Mouse (Mus musculus) embryonic facial prominence, embryonic 11.5 days (tissue): ENCODE data around the gene Ube2n. TPM values are rescaled to one million over a fixed set of nuclear protein-coding genes. Genes with fewer than 3 reads are reported as not detected.

Source experiments
- ATAC-seq: fragments of 200-750 bp; cut with Nextera tagmentation; replicated peaks from 2 replicates; pipeline ENCODE4 v1.8.0; 2017; ENCODE audit warnings: low read depth; ENCODE audit not compliant: insufficient number of reproducible peaks, low FRiP score, low TSS enrichment
- DNase-seq: peaks from one replicate; pipeline ENCODE4 v3.0.0-alpha.2; 2015; ENCODE audit warnings: low spot score
- H3K27ac ChIP-seq: fragments of 300-500 bp; sonication (generic); replicated peaks from 2 replicates; pipeline ENCODE4 v1.5.1; 2014; ENCODE audit warnings: mild to moderate bottlenecking, low read depth, low read length, control low read depth
- H3K27me3 ChIP-seq: fragments of 300-500 bp; sonication (generic); 2 replicates; pipeline ENCODE4 v1.6.1; 2014; ENCODE audit warnings: mild to moderate bottlenecking, low read length, moderate library complexity, mixed read lengths; ENCODE audit not compliant: control insufficient read depth, insufficient read depth
- H3K36me3 ChIP-seq: fragments of 300-500 bp; sonication (generic); replicated peaks from 2 replicates; pipeline ENCODE4 v1.6.1; 2014; ENCODE audit warnings: low read depth, mild to moderate bottlenecking, low read length, moderate library complexity, mixed read lengths; ENCODE audit not compliant: control insufficient read depth, insufficient read depth
- H3K4me1 ChIP-seq: fragments of 300-500 bp; sonication (generic); 2 replicates; pipeline ENCODE4 v1.6.1; 2014; ENCODE audit warnings: low read length, mixed read lengths; ENCODE audit not compliant: control insufficient read depth, insufficient read depth
- H3K4me2 ChIP-seq: fragments of 300-500 bp; sonication (generic); 2 replicates; pipeline ENCODE4 v1.6.1; 2014; ENCODE audit warnings: low read depth, mild to moderate bottlenecking, control low read depth, low read length, moderate library complexity
- H3K4me3 ChIP-seq: fragments of 300-500 bp; sonication (generic); 2 replicates; pipeline ENCODE4 v1.5.1; 2014; ENCODE audit warnings: low read depth, low read length, control low read depth
- H3K9ac ChIP-seq: fragments of 300-500 bp; sonication (generic); replicated peaks from 2 replicates; pipeline ENCODE4 v1.6.1; 2014; ENCODE audit warnings: mild to moderate bottlenecking, control low read depth, low read length
- H3K9me3 ChIP-seq: fragments of 300-500 bp; sonication (generic); replicated peaks from 2 replicates; pipeline ENCODE4 v1.6.1; 2016; ENCODE audit warnings: mild to moderate bottlenecking, low read length, inconsistent platforms, mixed read lengths; ENCODE audit not compliant: control insufficient read depth
- WGBS: fragments of 180-500 bp; shearing (Covaris S2); extraction: QIAGEN DNeasy Blood & Tissue Kit; methylation state at CpG from one replicate; pipeline ENCODE4 v1.1.7; 2014; 5-methylcytosine and 5-hydroxymethylcytosine counted together
- polyA plus RNA-seq: library from polyadenylated mRNA; unstranded; fragments of >200 nt; fragmentation: Nextera tagmentation; extraction: Ambion mirVana; gene quantifications from 2 replicates; pipeline ENCODE4 v1.2.1, GENCODE M21; 2014

Gene Ube2n
- polyA plus RNA-seq, 1 experiment from 2014 or later, result 468 TPM

DNA sequence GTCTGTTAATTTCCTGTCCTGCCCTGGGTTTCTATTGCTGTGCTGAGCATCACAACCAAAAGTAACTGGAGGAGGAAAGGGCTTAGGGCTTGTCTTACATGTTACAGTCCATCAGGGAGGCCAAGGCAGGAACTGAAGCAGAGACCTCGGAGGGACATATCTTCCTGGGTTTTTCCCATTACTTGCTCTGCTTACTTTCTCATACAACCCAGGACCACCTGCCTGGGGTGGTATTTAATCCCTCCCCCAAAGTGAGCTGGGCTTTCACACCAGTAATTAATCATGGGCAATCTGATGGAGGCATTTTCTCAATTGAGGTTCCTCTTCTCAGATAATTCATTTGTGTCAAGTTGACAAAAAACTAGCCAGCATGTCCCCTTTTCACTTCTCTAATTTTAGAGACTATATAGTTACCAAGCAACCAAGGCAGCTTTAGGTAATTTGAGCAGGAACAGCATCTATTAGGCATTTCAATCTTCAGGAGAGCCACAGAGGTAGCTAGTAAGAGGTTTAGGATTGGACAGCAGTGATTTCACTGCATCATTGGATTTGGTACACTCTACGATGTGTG, 15.7 kb downstream of the Ube2n start:
- Histone ChIP-seq H3K4me2 (no peak overlapping the region), H3K4me3 (no peak overlapping the region), H3K27ac (no peak overlapping the region), H3K4me1 (no peaks in the 10 kb centered on the region), H3K9ac (no peak overlapping the region), H3K27me3 (no peaks in the 10 kb centered on the region), H3K36me3 (no peaks in the 10 kb centered on the region), H3K9me3 (no peaks in the 10 kb centered on the region)
- 75% methylated on average over 2 of the region's 2 CpGs for WGBS
- ATAC-seq (no peak), DNase-seq (no peak)

DNA sequence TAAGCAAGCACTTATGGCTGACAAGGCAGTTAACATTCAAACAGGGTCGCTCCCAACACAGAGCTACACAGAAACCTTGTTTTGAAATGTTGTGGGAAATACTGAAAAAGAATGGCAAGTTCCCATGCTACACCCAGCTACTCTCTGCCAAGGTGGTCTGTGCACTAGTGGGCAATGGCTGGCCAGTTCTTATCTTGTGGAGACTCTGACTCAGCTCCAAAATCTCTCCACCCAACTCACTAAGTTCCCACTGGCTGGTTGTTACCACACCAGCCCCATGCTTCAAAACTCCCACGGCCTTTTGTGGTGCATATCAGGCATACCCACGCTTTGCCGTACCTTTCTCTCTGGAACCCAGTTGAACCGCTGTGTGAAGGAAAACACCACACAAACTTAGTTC, 18.0 kb downstream of the Ube2n start:
- no peak overlapping the region for H3K4me3 ChIP-seq
- no peak overlapping the region for H3K27ac ChIP-seq
- ATAC-seq (no peak), DNase-seq (no peak)
- no peaks in the 10 kb centered on the region for H3K9me3 ChIP-seq
- H3K4me1 ChIP-seq, result no peaks in the 10 kb centered on the region
- WGBS, result 94% methylated on average over 5 of the region's 5 CpGs
- H3K27me3 ChIP-seq, result no peaks in the 10 kb centered on the region
- H3K9ac ChIP-seq, result no peak overlapping the region
- H3K4me2 ChIP-seq, result no peak overlapping the region
- no peaks in the 10 kb centered on the region for H3K36me3 ChIP-seq

DNA sequence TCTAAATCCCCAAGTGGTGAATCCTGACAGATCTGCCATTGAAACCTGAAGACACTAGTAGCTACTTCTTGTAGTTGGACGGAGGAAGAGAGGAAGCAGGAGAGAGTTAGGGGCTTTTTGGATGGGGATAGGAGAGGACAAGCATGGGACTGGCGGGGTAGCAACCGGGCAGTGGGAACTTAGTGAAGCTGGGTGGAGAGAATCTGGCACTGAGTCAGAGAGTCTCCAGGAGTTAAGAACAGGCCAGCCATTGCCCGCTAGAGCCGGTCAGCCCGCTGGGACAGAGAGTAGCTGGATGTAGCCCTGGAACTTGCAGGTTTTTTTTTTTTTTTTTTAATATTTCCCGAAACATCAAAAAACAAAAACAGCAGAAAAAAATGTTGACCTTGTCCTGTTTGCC, 18.4 kb downstream of the Ube2n start:
- Histone ChIP-seq H3K9me3 (no peaks in the 10 kb centered on the region), H3K27ac (no peak overlapping the region), H3K4me1 (no peaks in the 10 kb centered on the region), H3K4me2 (no peak overlapping the region), H3K4me3 (no peak overlapping the region), H3K9ac (no peak overlapping the region), H3K36me3 (no peaks in the 10 kb centered on the region), H3K27me3 (no peaks in the 10 kb centered on the region)
- ATAC-seq (no peak), DNase-seq (no peak)
- WGBS, result 91% methylated on average over 7 of the region's 7 CpGs

GRCm38 (mm10) chr10:95535399-95536221, 20.7 kb downstream of the Ube2n start:
- H3K9ac ChIP-seq, result no peak overlapping the region
- no peaks in the 10 kb centered on the region for H3K27me3 ChIP-seq
- ATAC-seq (no peak), DNase-seq (no peak)
- H3K36me3 ChIP-seq, result no peaks in the 10 kb centered on the region
- H3K4me2 ChIP-seq, result no peak overlapping the region
- 87% methylated on average over 8 of the region's 8 CpGs for WGBS
- H3K4me1 ChIP-seq, result no peaks in the 10 kb centered on the region
- H3K27ac ChIP-seq, result no peak overlapping the region
- H3K4me3 ChIP-seq, result no peak overlapping the region
- H3K9me3 ChIP-seq, result no peaks in the 10 kb centered on the region

DNA sequence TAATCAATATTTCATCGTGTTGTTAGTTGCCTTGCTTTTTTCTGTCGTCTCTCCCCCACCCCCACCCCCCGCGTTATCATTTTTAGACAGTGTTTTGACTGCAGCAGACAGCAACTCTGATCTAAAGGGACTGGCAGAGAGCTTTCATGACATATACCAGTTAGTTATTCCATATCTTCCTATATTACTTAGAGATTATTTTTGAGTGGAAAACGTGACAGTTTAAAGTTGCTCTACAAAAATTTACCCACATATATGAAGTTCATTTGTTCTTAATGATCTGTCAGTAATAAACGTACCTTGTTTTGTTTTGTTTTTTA, 21.2 kb downstream of the Ube2n start:
- DNase-seq, result no peak
- Histone ChIP-seq H3K4me1 (no peaks in the 10 kb centered on the region), H3K9me3 (no peaks in the 10 kb centered on the region), H3K4me3 (no peak overlapping the region), H3K27me3 (no peaks in the 10 kb centered on the region), H3K36me3 (no peaks in the 10 kb centered on the region), H3K9ac (no peak overlapping the region), H3K27ac (no peak overlapping the region), H3K4me2 (no peak overlapping the region)
- WGBS, result 89% methylated on average over 6 of the region's 6 CpGs
- no peak for ATAC-seq

DNA sequence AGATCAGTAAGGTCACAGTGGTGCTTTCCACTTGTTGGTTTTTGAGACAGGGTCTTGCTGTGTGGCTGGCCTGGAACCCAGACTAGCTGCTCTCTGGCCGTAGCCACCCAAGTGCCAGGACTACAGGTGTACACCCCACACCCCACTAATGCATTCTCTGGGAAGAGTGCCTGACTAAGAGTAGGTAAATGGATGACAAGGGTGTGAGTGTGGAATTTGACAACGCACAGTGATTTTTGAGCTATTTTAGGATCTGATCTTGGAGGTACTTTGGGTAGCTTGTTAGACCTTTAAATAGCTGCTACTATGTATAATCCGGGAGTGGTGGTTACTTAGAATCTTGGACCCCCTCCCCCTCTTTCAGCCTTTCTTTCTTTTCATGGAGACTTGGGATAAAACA, 24.3 kb downstream of the Ube2n start:
- ATAC-seq, result no peak

DNA sequence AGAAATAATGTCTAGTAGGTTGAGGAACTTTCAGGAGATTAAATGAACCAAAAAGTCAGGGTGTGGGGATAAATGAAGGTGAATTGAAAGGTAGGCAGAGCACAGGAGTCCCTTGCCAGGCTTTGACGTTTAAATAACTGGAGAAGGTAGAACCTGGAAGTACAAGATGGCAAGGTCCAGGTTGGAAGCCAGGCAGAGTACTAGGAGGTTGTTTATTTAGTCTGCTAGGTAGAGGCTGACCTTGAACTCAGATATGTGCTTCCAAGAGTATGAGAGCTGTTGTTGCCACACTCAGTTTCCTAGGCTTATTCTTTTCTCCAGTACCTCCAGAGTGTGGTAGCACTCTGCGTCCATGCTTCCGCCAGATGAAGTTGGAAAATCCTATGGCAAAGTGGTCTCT, 24.9 kb downstream of the Ube2n start:
- Histone ChIP-seq H3K4me2 (no peak overlapping the region), H3K4me3 (no peak overlapping the region), H3K27me3 (no peaks in the 10 kb centered on the region), H3K27ac (no peak overlapping the region), H3K9ac (no peak overlapping the region), H3K4me1 (no peaks in the 10 kb centered on the region), H3K36me3 (no peaks in the 10 kb centered on the region), H3K9me3 (no peaks in the 10 kb centered on the region)
- DNase-seq (no peak), ATAC-seq (no peak)
- WGBS, result 95% methylated on average over 3 of the region's 3 CpGs

More for the DNA sequence above, 24.3 kb downstream of the Ube2n start:
- WGBS, result 89% methylated on average over 3 of the region's 3 CpGs
- H3K4me1 ChIP-seq, result no peaks in the 10 kb centered on the region
- H3K4me3 ChIP-seq, result no peak overlapping the region
- H3K27ac ChIP-seq, result no peak overlapping the region
- DNase-seq, result no peak
- no peak overlapping the region for H3K4me2 ChIP-seq
- H3K9ac ChIP-seq, result no peak overlapping the region
- H3K27me3 ChIP-seq, result no peaks in the 10 kb centered on the region
- H3K36me3 ChIP-seq, result no peaks in the 10 kb centered on the region
- H3K9me3 ChIP-seq, result no peaks in the 10 kb centered on the region

DNA sequence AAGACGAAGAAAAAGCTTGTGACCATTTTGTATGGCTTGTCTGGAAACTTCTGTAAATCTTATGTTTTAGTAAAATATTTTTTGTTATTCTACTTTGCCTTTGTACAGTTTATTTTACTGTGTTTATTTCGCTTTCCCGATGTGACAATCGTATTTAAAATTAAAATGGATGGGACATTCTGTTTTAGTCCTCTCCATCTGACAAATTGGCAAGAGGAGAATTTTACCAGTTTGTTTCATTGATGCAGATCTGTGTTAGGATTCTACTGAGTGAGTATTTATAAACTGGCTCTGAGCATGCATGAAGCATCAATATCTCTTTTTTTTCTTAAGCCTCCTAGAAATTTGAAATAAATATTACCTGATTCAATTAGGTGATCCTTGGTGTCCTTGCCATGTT, 28.0 kb downstream of the Ube2n start:
- Histone ChIP-seq H3K9ac (no peak overlapping the region), H3K4me3 (no peak overlapping the region), H3K4me2 (no peak overlapping the region), H3K4me1 (no peaks in the 10 kb centered on the region), H3K27me3 (no peaks in the 10 kb centered on the region), H3K27ac (no peak overlapping the region), H3K36me3 (no peaks in the 10 kb centered on the region), H3K9me3 (no peaks in the 10 kb centered on the region)
- ATAC-seq (no peak), DNase-seq (no peak)
- 92% methylated on average over 4 of the region's 4 CpGs for WGBS
